Mouse (Mus musculus): ENCODE measurements around the gene Fstl5. TPM values are rescaled to one million over a fixed set of nuclear protein-coding genes. Genes with fewer than 3 reads are reported as not detected.

The Fstl5 gene
- total and polyA plus RNA-seq, 3 experiments, result not detected

DNA sequence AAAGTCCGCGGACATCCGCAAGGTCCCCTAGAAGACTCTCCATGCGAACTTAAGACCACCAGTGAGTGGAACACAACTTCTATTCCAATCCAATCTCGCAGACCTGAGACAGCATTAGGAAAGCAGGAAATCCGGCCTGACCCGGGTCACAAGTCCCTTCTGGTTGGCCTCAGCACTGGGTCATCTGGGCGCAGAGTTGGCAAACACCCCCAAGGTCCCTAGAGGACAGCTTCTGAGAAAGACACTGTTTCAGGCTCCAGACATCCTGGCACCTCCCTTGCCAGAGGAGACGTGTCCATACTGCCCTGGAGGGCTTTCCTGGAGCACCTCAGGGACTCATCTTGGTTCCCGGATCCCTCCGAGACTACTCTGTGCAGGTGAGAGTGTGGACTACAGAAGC is 73.8 kb downstream of the Fstl5 start:
- in situ Hi-C loops (cut with MboI; ENCODE audit: low pct_ligation_motif_present, low pct_unique_long_range_greater_than_20kb, low sequenced_read_pairs) (no loop called here), dilution Hi-C loops (cut with MboI; ENCODE audit: extremely low pct_ligation_motif_present, extremely low pct_unique_long_range_greater_than_20kb, low sequenced_read_pairs) (no loop called here)
- H3K9ac ChIP-seq (ENCODE audit: insufficient read depth, low read depth), result no peak overlapping the region
- no peak overlapping the region for H3K4me3 ChIP-seq (replicated peaks in 1 of 3; ENCODE audit: low read depth in 2 of 3, low read length in 2 of 3, poor library complexity in 1 of 3)
- TF ChIP-seq EP300 (IDR thresholded peaks at IDR 0.05; ENCODE audit: low read length), result no peak
- H3K79me2 ChIP-seq (replicated peaks; ENCODE audit: control insufficient read depth, extremely low read depth, insufficient read depth, poor library complexity, severe bottlenecking), result no peaks in the 10 kb centered on the region
- DNase-seq (ENCODE audit: extremely low read depth), result no peak
- no peak overlapping the region for H3K4me2 ChIP-seq (ENCODE audit: insufficient read depth, low read depth, poor library complexity, severe bottlenecking)
- peaks cover 6% of the 10 kb centered on the region for H3K9me3 ChIP-seq (replicated peaks; ENCODE audit: low read length)
- H3K27me3 ChIP-seq (replicated peaks), result no peaks in the 10 kb centered on the region
- H3K27ac ChIP-seq (ENCODE audit: insufficient read depth, low read depth), result no peak overlapping the region
- H3K4me1 ChIP-seq (ENCODE audit: control insufficient read depth in 1 of 2, insufficient read depth in 2 of 2), result no peaks in the 10 kb centered on the region
- no peaks in the 10 kb centered on the region for H3K36me3 ChIP-seq (replicated peaks in 1 of 2; ENCODE audit: control insufficient read depth in 1 of 2, insufficient read depth in 1 of 2, low read length in 1 of 2)

DNA sequence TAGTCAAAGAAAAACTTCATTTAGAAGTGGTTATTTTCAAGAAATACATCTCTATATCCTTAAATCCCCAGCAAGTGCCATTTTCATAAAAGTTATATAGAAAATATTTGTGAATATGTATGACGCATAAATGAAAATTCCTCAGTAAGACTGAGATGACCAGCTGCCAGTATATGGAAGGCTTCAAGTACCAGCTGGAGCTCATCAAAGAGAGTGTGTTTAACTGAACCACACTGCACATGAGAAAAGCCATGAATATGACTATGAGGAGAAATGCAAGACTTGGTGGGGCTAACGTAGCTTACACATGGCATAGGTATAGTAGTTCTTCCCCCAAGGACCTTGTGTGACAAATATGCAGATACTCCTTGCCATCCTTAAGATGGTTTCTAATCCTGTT is 164.8 kb downstream of the Fstl5 start:
- in situ Hi-C loops (cut with MboI; ENCODE audit: low pct_ligation_motif_present, low pct_unique_long_range_greater_than_20kb, low sequenced_read_pairs) (no loop called here), dilution Hi-C loops (cut with MboI; ENCODE audit: extremely low pct_ligation_motif_present, extremely low pct_unique_long_range_greater_than_20kb, low sequenced_read_pairs) (no loop called here)
- DNase-seq (ENCODE audit: extremely low read depth), result no peak
- TF ChIP-seq RCOR1 (conservative IDR thresholded peaks at IDR 0.05; ENCODE audit: low read depth, low read length), result no peak
- TF ChIP-seq KAT2A (IDR thresholded peaks at IDR 0.05; ENCODE audit: insufficient replicate concordance, low read length), result no peak
- no peak for TF ChIP-seq IRF4 (IDR thresholded peaks at IDR 0.05; ENCODE audit: low read depth, low read length)
- TF ChIP-seq ETS1 (conservative IDR thresholded peaks at IDR 0.05; ENCODE audit: low read depth, low read length), result no peak
- TF ChIP-seq UBTF (IDR thresholded peaks at IDR 0.05; ENCODE audit: low read depth, low read length), result no peak
- TF ChIP-seq ZNF384 (IDR thresholded peaks at IDR 0.05; ENCODE audit: low read depth, low read length), result no peak
- no peak for TF ChIP-seq CTCF (conservative IDR thresholded peaks at IDR 0.05 in 1 of 2, IDR thresholded peaks at IDR 0.05 in 1 of 2; ENCODE audit: low read depth in 2 of 2, low read length in 2 of 2)
- TF ChIP-seq ZC3H11A (IDR thresholded peaks at IDR 0.05; ENCODE audit: low read depth, low read length), result no peak
- no peak for TF ChIP-seq EP300 (IDR thresholded peaks at IDR 0.05; ENCODE audit: low read length)
- no peak for TF ChIP-seq JUND (conservative IDR thresholded peaks at IDR 0.05; ENCODE audit: low read depth, low read length)
- TF ChIP-seq ELF1 (IDR thresholded peaks at IDR 0.05; ENCODE audit: low read depth, low read length), result no peak
- no peak for TF ChIP-seq TBP (conservative IDR thresholded peaks at IDR 0.05; ENCODE audit: low read depth, low read length)
- Histone ChIP-seq H3K79me2 (replicated peaks; ENCODE audit: control insufficient read depth, extremely low read depth, insufficient read depth, poor library complexity, severe bottlenecking) (no peaks in the 10 kb centered on the region), H3K9me3 (replicated peaks; ENCODE audit: low read length) (peaks cover 24% of the 10 kb centered on the region), H3K4me3 (replicated peaks in 1 of 3; ENCODE audit: low read depth in 2 of 3, low read length in 2 of 3, poor library complexity in 1 of 3) (no peak overlapping the region), H3K4me2 (ENCODE audit: insufficient read depth, low read depth, poor library complexity, severe bottlenecking) (no peak overlapping the region), H3K4me1 (ENCODE audit: control insufficient read depth in 1 of 2, insufficient read depth in 2 of 2) (no peaks in the 10 kb centered on the region), H3K36me3 (replicated peaks in 1 of 2; ENCODE audit: control insufficient read depth in 1 of 2, insufficient read depth in 1 of 2, low read length in 1 of 2) (no peaks in the 10 kb centered on the region), H3K27me3 (replicated peaks) (no peaks in the 10 kb centered on the region), H3K27ac (ENCODE audit: insufficient read depth, low read depth) (no peak overlapping the region), H3K9ac (ENCODE audit: insufficient read depth, low read depth) (no peak overlapping the region)

DNA sequence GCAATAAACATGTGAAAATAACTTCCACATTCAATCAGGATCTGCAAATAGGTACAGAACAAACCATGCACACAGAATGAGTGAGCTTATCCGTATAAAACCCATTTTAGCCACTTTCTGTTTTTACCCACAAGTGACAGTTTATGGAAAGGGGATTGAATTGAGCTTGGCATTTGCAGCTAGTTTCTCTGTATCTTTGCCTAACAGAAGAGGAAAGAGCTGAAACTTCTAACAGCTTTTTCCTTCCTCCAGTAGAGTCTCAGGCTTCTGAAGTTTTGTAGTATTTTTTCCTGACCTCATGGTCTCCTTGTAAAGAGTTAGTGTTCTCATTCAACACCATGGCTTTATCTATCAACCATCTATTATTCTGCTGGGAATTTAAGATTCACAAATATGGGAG is 177.3 kb downstream of the Fstl5 start:
- H3K36me3 ChIP-seq (replicated peaks in 1 of 2; ENCODE audit: control insufficient read depth in 1 of 2, insufficient read depth in 1 of 2, low read length in 1 of 2), result no peaks in the 10 kb centered on the region
- in situ Hi-C loops (cut with MboI; ENCODE audit: low pct_ligation_motif_present, low pct_unique_long_range_greater_than_20kb, low sequenced_read_pairs), result no loop called here
- no peak for DNase-seq (ENCODE audit: extremely low read depth)
- H3K9ac ChIP-seq (ENCODE audit: insufficient read depth, low read depth), result no peak overlapping the region
- H3K4me1 ChIP-seq (ENCODE audit: control insufficient read depth in 1 of 2, insufficient read depth in 2 of 2), result no peaks in the 10 kb centered on the region
- no peak overlapping the region for H3K4me3 ChIP-seq (replicated peaks in 1 of 3; ENCODE audit: low read depth in 2 of 3, low read length in 2 of 3, poor library complexity in 1 of 3)
- dilution Hi-C loops (cut with MboI; ENCODE audit: extremely low pct_ligation_motif_present, extremely low pct_unique_long_range_greater_than_20kb, low sequenced_read_pairs), result no loop called here
- peaks cover 2% of the 10 kb centered on the region for H3K9me3 ChIP-seq (replicated peaks; ENCODE audit: low read length)
- TF ChIP-seq POLR2A (IDR thresholded peaks at IDR 0.05; ENCODE audit: low read depth, low read length) (no peak), BHLHE40 (IDR thresholded peaks at IDR 0.05; ENCODE audit: low read depth, low read length) (no peak), ZKSCAN1 (IDR thresholded peaks at IDR 0.05; ENCODE audit: borderline replicate concordance, low read depth, low read length) (no peak), GABPA (IDR thresholded peaks at IDR 0.05; ENCODE audit: insufficient replicate concordance, low read depth, low read length) (no peak)
- no peak overlapping the region for H3K4me2 ChIP-seq (ENCODE audit: insufficient read depth, low read depth, poor library complexity, severe bottlenecking)
- no peaks in the 10 kb centered on the region for H3K79me2 ChIP-seq (replicated peaks; ENCODE audit: control insufficient read depth, extremely low read depth, insufficient read depth, poor library complexity, severe bottlenecking)
- no peak overlapping the region for H3K27ac ChIP-seq (ENCODE audit: insufficient read depth, low read depth)
- no peaks in the 10 kb centered on the region for H3K27me3 ChIP-seq (replicated peaks)

Measured in CH12.LX (cell line).